Mouse (Mus musculus) stomach, embryonic 15.5 days (tissue): ENCODE data around the gene Kcnk12. TPM values are rescaled to one million over a fixed set of nuclear protein-coding genes. Genes with fewer than 3 reads are reported as not detected.
A peak's percentile ranks its signal among the peaks of the same experiment; 100 is the strongest.

Source experiments
- ATAC-seq: fragments of 200-750 bp; cut with Nextera tagmentation; 2 replicates; pipeline ENCODE4 v1.8.0; 2017; ENCODE audit warnings: low read depth, moderate number of reproducible peaks, moderate TSS enrichment; ENCODE audit not compliant: insufficient read depth, low FRiP score
- H3K27ac ChIP-seq: fragments of 300-500 bp; sonication (generic); 2 replicates; pipeline ENCODE4 v1.5.1; 2015; ENCODE audit warnings: mild to moderate bottlenecking, inconsistent platforms
- H3K27me3 ChIP-seq: fragments of 300-500 bp; sonication (generic); replicated peaks from 2 replicates; pipeline ENCODE4 v1.6.1; 2015; ENCODE audit warnings: inconsistent platforms
- H3K36me3 ChIP-seq: fragments of 300-500 bp; sonication (generic); 2 replicates; pipeline ENCODE4 v1.6.1; 2015; ENCODE audit warnings: inconsistent platforms
- H3K4me1 ChIP-seq: fragments of 300-500 bp; sonication (generic); 2 replicates; pipeline ENCODE4 v1.6.1; 2015; ENCODE audit warnings: inconsistent platforms
- H3K4me2 ChIP-seq: fragments of 300-500 bp; sonication (generic); 2 replicates; pipeline ENCODE4 v1.6.1; 2015; ENCODE audit warnings: mild to moderate bottlenecking, inconsistent platforms
- H3K4me3 ChIP-seq: fragments of 300-500 bp; sonication (generic); replicated peaks from 2 replicates; pipeline ENCODE4 v1.5.1; 2015; ENCODE audit warnings: inconsistent platforms
- H3K9ac ChIP-seq: fragments of 300-500 bp; sonication (generic); 2 replicates; pipeline ENCODE4 v1.6.1; 2015; ENCODE audit warnings: inconsistent platforms
- H3K9me3 ChIP-seq: fragments of 300-500 bp; sonication (generic); 2 replicates; pipeline ENCODE4 v1.6.1; 2016; ENCODE audit warnings: inconsistent platforms
- WGBS: fragments of 180-500 bp; shearing (Covaris S2); methylation state at CpG from one replicate; pipeline ENCODE4 v1.1.7; 2015; 5-methylcytosine and 5-hydroxymethylcytosine counted together
- polyA plus RNA-seq: library from polyadenylated mRNA; unstranded; fragments of >200 nt; fragmentation: Nextera tagmentation; extraction: Ambion mirVana; gene quantifications from 2 replicates; pipeline ENCODE4 v1.2.1, GENCODE M21; 2015

Gene Kcnk12
- polyA plus RNA-seq, 1 experiment from 2014 or later = 0.17 TPM

DNA sequence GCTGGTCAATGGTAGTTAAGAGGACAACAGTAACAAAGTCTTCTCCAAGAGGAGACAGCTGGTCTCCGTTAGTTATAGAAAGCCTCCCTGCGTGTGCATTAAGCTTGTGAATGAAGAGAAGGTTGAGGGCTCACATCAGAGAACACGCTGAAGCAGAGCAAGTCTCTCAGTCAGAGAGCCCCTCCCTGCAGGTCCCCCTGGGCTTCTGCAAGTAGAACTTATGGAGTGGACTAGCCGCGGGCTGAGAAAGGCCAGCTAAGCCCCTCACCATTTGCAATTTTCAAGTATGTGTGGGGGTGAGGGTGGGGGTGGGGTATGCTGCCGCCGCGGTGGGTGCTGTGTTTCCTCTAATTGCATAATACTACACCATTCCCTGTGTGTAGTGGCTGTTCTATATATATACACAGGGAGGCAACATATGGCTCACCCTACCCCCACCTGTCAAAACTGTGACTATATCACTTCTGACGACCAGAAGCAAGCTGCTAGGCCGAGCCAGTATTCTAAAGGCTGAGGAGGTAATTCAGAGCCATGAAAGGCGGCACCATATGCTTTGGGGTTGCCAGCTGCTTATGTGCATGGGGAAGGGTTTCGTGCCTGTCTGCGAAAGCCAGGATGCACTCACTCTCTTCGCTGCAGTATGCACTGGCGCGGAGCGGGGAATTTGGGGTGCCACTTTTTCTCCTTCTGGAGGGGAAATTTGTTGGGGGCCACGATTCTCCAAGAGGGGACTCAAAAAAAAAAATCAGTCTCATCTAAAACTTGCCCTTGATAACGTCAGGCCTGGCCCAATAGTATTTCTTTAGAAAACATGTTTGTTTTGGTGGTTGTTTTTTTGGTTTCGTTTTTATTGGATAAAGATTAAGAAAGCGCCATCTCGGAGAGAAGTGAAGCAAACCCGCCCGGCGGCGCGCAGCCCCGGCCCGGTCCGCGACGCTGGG lies 52.5 kb downstream of the Kcnk12 start:
- no peak overlapping the region for H3K27ac ChIP-seq
- 14% methylated on average over 32 of the region's 32 CpGs for WGBS
- ATAC-seq = no peak
- H3K4me2 ChIP-seq = peak overlapping the region; percentile 90
- peaks cover 45% of the 10 kb centered on the region for H3K27me3 ChIP-seq
- H3K36me3 ChIP-seq = no peaks in the 10 kb centered on the region
- H3K9ac ChIP-seq = no peak overlapping the region
- peaks cover 3% of the 10 kb centered on the region for H3K4me1 ChIP-seq
- H3K9me3 ChIP-seq = no peaks in the 10 kb centered on the region
- peak overlapping the region; percentile 60 for H3K4me3 ChIP-seq

DNA sequence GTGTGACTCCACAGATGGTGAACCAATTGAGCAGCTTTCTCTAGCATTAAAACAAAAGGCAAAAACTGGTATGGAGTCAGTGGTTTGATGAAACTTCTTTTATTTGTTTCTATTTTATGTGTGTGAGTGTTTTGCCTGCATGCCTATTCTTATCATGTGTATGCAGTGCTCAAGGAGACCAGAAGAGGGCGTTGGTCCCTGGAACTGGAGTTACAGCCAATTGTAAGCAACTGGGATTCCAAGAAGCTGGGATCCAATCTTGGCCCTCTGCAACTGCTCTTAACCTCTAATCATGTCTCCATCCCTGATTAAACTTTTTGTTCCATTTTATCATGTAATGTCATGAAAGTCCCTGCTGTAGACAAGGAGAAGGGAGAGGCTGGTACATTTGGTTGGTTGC lies 58.0 kb downstream of the Kcnk12 start:
- Histone ChIP-seq H3K4me2 (no peak overlapping the region), H3K27ac (no peak overlapping the region), H3K4me3 (no peak overlapping the region), H3K27me3 (0 out of 2 replicates have a peak, but pooled peaks cover 12% of the 10 kb centered on the region), H3K9ac (no peak overlapping the region), H3K36me3 (no peaks in the 10 kb centered on the region), H3K9me3 (no peaks in the 10 kb centered on the region), H3K4me1 (no peaks in the 10 kb centered on the region)
- no peak for ATAC-seq
- 58% methylated on average over 1 of the region's 1 CpGs for WGBS

DNA sequence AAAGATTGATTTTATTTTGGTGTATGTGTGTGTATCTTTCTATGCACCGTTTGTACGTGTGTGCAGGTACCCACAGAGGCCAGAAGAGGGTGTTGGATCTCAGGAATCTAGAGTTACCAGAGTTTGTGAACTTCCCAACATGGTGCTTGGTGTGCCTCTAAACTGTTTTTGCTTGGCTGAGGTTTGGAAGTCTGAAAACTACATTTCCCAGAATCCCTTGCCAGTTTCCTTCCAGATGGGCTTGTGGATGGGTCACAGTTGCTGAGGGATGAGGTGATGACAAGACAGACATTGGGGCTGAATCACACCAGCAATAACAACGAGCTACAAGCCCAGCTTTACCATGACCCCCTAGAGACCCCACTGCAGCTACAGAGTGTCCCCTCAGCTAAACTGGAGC lies 60.6 kb downstream of the Kcnk12 start:
- Histone ChIP-seq H3K27ac (no peak overlapping the region), H3K9ac (no peak overlapping the region), H3K4me3 (no peak overlapping the region), H3K4me1 (no peaks in the 10 kb centered on the region), H3K36me3 (no peaks in the 10 kb centered on the region), H3K27me3 (no peaks in the 10 kb centered on the region), H3K4me2 (no peak overlapping the region), H3K9me3 (no peaks in the 10 kb centered on the region)
- WGBS = 71% methylated on average over 3 of the region's 3 CpGs
- no peak for ATAC-seq

DNA sequence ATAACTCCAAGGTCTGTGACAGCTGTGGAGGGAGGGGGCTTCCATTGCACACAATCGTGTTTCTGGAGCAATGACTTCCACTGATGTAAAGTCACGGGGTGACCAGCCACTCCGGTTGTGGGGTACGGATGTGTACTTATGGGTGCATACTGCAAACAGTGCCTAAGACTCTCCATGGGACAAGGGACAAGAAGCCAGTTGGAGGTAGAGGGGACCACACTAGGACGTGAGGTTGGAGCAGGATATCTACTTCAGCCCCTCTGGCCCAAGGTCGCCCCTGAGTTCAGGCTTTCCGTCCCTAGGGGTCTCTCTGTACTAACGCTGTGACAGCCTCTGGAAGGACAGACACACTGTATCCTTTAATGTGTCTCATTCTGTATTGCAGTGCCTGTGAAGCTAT lies 63.3 kb downstream of the Kcnk12 start:
- Histone ChIP-seq H3K9me3 (no peaks in the 10 kb centered on the region), H3K9ac (no peak overlapping the region), H3K4me3 (no peak overlapping the region), H3K27me3 (no peaks in the 10 kb centered on the region), H3K4me1 (no peaks in the 10 kb centered on the region), H3K27ac (no peak overlapping the region), H3K4me2 (no peak overlapping the region), H3K36me3 (no peaks in the 10 kb centered on the region)
- 86% methylated on average over 8 of the region's 8 CpGs for WGBS
- ATAC-seq = no peak

DNA sequence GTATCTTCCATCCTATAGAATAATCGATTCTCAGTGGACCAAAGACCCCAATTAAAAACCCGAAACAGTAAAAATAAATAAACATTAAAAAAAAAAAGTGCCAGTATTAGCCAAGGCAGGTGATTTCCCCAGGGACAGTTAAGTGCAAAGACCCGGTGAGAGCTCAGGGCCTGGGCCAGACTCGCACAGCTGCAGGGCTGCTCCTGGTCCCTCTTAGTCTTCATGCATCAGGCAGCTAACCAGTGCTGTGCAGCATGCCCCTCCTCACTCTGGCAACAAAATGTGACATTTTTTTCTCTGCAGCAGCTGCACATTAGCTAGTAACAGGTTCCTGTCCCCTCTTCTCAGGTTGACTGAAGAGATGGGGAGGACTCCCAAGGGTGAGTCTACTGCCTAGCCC lies 65.8 kb downstream of the Kcnk12 start:
- WGBS = 81% methylated on average over 4 of the region's 4 CpGs
- H3K4me3 ChIP-seq = no peak overlapping the region
- H3K4me2 ChIP-seq = no peak overlapping the region

DNA sequence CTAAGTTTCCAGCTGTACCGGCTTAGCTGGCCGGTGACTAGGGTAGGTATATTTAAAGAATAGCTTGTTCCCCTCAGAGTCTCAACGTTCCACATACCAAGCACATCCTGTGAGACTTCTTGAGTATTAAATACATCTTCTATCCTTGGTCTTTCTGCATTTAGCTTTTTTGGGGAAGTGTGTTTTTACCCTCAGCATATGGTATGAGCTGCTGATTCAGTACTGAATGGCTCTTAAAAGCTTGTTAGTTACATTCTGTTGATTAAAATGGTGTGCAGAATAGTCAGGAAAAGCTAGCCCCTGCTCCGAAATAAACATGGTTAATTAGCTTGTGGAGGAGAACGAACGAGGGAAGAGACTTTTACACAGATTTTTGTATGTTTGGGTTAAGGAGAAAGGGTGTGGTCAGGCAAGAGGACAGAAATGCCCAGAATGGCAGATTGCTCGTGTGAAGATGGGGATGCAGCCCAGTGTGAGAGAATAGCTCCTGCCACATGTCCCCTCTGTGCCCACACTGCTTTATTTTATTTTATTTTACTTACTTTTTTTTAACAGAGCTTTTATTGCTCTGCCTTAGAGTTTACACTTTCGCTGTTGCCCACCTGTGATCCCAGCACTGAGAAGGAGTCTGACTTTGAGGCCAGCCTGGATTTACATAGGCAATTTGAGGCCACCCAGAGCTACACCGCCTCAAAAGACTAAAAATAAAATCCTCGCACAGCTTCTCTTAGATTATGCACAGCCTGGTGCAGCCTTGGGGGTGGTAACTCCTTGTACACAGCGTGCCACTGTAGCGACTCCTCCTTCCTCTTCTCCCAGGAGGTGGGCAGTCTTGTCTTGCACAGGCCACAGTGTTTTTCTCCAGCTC lies 71.1 kb downstream of the Kcnk12 start:
- ATAC-seq = no peak
- Histone ChIP-seq H3K36me3 (peaks cover 25% of the 10 kb centered on the region), H3K4me1 (no peaks in the 10 kb centered on the region), H3K4me3 (no peak overlapping the region), H3K9me3 (no peaks in the 10 kb centered on the region), H3K9ac (no peak overlapping the region), H3K4me2 (no peak overlapping the region), H3K27ac (no peak overlapping the region), H3K27me3 (no peaks in the 10 kb centered on the region)
- WGBS = 91% methylated on average over 12 of the region's 12 CpGs

More for the DNA sequence above, 65.8 kb downstream of the Kcnk12 start:
- Histone ChIP-seq H3K27me3 (no peaks in the 10 kb centered on the region), H3K4me1 (no peaks in the 10 kb centered on the region), H3K9me3 (no peaks in the 10 kb centered on the region), H3K27ac (no peak overlapping the region), H3K36me3 (no peaks in the 10 kb centered on the region), H3K9ac (no peak overlapping the region)
- ATAC-seq = no peak

DNA sequence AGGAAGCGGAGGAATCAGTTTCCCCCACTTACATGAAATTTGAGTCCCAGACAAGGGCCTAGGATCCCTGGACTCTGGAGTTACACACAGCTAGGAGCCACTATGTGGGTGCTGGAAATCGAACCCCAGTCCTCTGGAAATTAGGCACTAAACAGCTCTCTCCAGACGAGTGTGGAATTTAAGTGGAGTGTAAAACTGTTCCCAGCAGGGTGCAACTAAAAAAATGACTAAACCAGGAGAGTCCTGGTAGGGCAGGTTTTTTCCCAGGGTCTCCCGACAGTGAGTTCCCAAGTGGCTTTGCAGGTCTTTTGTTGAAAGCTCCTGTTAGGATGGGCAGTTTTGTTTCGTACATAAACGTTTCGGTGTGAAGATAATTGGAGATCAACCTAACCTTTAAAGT lies 73.1 kb downstream of the Kcnk12 start:
- ATAC-seq = no peak
- H3K4me3 ChIP-seq = no peak overlapping the region
- H3K36me3 ChIP-seq = peaks cover 31% of the 10 kb centered on the region
- no peaks in the 10 kb centered on the region for H3K9me3 ChIP-seq
- no peak overlapping the region for H3K4me2 ChIP-seq
- H3K27ac ChIP-seq = no peak overlapping the region
- H3K27me3 ChIP-seq = no peaks in the 10 kb centered on the region
- no peaks in the 10 kb centered on the region for H3K4me1 ChIP-seq
- no peak overlapping the region for H3K9ac ChIP-seq
- 90% methylated on average over 7 of the region's 7 CpGs for WGBS

DNA sequence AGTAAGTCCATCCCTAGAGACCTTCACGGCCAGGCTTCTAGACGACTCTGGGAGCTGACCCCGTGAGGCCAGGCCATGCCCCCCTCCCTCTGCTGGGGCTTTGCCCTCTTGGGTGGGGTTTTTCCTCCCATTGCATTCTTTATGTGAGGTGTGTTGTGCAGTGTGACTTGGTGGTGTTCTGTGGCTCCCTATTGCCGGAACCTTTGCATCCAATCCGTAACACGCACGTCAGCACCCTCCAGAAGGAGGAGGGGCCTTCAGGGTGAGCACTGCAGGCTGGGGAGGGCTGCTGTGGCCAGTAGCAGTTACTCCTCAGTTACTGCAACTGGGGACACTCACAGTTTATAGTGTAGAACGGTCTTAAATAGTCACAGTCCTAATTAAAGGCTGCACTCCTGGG lies 97.7 kb downstream of the Kcnk12 start:
- Histone ChIP-seq H3K27ac (no peak overlapping the region), H3K9me3 (no peaks in the 10 kb centered on the region), H3K4me2 (no peak overlapping the region), H3K27me3 (no peaks in the 10 kb centered on the region), H3K4me3 (no peak overlapping the region), H3K4me1 (no peaks in the 10 kb centered on the region), H3K9ac (no peak overlapping the region), H3K36me3 (peaks cover 3% of the 10 kb centered on the region; the same call in 1 of the 2 replicates)
- WGBS = 83% methylated on average over 8 of the region's 8 CpGs
- ATAC-seq = no peak

DNA sequence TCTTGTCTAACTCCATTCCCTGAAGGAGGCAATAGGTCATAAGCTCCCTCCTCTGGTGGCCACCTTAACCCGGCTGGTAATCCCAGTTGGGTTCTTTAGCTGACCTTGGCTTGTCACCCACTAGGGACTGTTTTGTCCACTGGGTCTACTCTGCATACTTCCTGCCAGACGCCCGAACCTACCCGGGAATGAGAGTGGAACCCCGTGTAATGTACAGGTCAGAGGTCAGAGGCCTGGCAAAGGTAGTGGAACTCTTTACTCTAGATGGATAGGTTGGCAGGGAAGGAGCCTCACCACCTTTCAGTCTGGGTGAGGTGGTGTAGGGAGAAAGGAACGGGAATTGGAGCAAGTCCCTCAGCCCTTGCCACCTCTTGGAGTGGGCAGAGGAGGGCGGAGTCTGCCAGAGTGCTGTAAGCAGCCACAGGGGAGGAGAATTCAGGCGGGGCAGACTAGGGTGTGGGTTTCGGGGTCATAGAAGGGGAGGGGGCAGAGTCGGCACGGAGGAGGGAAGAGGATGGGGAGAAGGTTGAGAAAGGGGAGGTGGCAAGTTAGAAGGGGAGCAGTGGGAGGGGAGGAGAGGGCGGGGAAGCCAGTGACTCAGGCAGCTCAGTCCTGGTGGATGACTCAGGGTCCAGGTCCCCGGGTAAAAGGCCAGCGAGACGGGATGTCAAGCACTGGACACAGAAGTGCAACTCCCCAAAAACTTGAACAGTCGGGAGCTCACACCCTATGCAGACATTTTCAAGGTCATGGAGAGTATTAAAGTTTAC lies 98.6 kb downstream of the Kcnk12 start:
- H3K9ac ChIP-seq = no peak overlapping the region
- H3K4me1 ChIP-seq = no peaks in the 10 kb centered on the region
- no peak overlapping the region for H3K27ac ChIP-seq
- WGBS = 67% methylated on average over 16 of the region's 16 CpGs
- H3K4me2 ChIP-seq = no peak overlapping the region
- 0 out of 2 replicates have a peak, but pooled peaks have one; percentile 56 for ATAC-seq
- peaks cover 3% of the 10 kb centered on the region; the same call in 1 of the 2 replicates for H3K36me3 ChIP-seq
- H3K9me3 ChIP-seq = no peaks in the 10 kb centered on the region
- H3K4me3 ChIP-seq = no peak overlapping the region
- H3K27me3 ChIP-seq = no peaks in the 10 kb centered on the region

DNA sequence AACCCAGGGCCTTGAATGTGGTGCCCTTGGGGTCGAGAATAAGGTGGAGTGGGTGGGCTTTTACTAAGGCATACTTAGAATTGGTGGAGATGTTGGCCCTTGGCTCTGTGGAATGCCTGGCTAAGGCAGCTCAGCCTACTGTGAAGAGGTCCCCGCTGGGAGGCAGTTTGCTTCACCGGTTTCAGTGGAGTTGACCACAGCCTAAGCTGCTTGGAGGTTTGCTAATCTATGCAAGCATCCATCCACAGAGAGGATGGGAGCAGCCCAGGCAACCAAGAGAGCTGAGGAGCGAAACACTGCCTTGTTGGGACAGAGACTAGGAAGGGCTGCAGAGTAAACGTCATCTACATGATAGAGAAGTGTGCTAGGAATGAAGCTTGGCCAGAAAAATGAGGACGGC lies 101.0 kb downstream of the Kcnk12 start:
- Histone ChIP-seq H3K27ac (no peak overlapping the region), H3K27me3 (no peaks in the 10 kb centered on the region), H3K4me1 (no peaks in the 10 kb centered on the region), H3K9ac (no peak overlapping the region), H3K36me3 (peaks cover 8% of the 10 kb centered on the region; the same call in 1 of the 2 replicates), H3K4me3 (no peak overlapping the region), H3K9me3 (no peaks in the 10 kb centered on the region), H3K4me2 (no peak overlapping the region)
- no peak for ATAC-seq
- WGBS = 86% methylated on average over 6 of the region's 6 CpGs

DNA sequence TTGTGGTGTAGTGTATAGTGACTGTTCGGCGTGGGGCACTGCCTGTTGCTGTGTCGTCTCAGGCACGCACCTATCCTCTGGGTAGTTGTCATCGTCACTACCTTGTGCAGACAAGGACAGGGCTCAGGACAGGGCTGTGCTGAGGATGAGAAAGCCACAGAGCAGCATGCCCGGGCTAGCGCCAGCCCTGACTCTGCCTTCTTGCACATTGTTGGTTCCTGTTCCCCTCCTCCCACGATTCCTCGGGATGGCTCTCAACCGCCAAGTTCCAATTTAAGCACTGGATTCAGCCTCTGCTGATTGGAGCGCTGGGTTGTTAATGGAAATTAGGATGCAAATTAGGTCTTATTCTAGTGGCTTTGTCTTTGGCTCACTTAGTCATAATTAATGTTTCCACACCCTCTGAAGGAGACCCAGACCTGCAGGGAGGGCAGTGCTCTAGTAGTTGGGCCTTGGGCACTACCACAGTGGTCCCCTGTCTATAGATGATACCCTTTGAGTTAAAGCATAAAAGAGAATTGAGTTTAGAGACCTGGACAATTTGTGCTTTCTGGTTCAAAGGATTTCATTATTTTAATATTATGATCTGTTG lies 101.8 kb downstream of the Kcnk12 start:
- Histone ChIP-seq H3K36me3 (peaks cover 8% of the 10 kb centered on the region; the same call in 1 of the 2 replicates), H3K27ac (no peak overlapping the region), H3K4me3 (no peak overlapping the region), H3K9me3 (no peaks in the 10 kb centered on the region), H3K4me1 (no peaks in the 10 kb centered on the region), H3K27me3 (no peaks in the 10 kb centered on the region), H3K4me2 (no peak overlapping the region), H3K9ac (no peak overlapping the region)
- WGBS = 91% methylated on average over 11 of the region's 11 CpGs
- no peak for ATAC-seq
